Mouse (Mus musculus) embryonic facial prominence, embryonic 15.5 days (tissue): Measurements from ENCODE around the gene Cdc34. TPM values are rescaled to one million over a fixed set of nuclear protein-coding genes. Genes with fewer than 3 reads are reported as not detected.

Source experiments
- ATAC-seq: fragments of 200-750 bp; cut with Nextera tagmentation; 2 replicates; pipeline ENCODE4 v1.8.0; 2017; ENCODE audit warnings: low read depth, moderate TSS enrichment; ENCODE audit not compliant: insufficient number of reproducible peaks, low FRiP score, low TSS enrichment
- H3K27ac ChIP-seq: fragments of 300-500 bp; sonication (generic); replicated peaks from 2 replicates; pipeline ENCODE4 v1.5.1; 2015; ENCODE audit warnings: mild to moderate bottlenecking, inconsistent platforms
- H3K27me3 ChIP-seq: fragments of 300-500 bp; sonication (generic); 2 replicates; pipeline ENCODE4 v1.6.1; 2015; ENCODE audit warnings: inconsistent platforms
- H3K36me3 ChIP-seq: fragments of 300-500 bp; sonication (generic); 2 replicates; pipeline ENCODE4 v1.6.1; 2015; ENCODE audit warnings: mild to moderate bottlenecking, inconsistent platforms
- H3K4me1 ChIP-seq: fragments of 300-500 bp; sonication (generic); 2 replicates; pipeline ENCODE4 v1.6.1; 2015; ENCODE audit warnings: inconsistent platforms
- H3K4me2 ChIP-seq: fragments of 300-500 bp; sonication (generic); replicated peaks from 2 replicates; pipeline ENCODE4 v1.6.1; 2015; ENCODE audit warnings: mild to moderate bottlenecking, inconsistent platforms
- H3K4me3 ChIP-seq: fragments of 300-500 bp; sonication (generic); replicated peaks from 2 replicates; pipeline ENCODE4 v1.5.1; 2015; ENCODE audit warnings: mild to moderate bottlenecking, inconsistent platforms
- H3K9ac ChIP-seq: fragments of 300-500 bp; sonication (generic); 2 replicates; pipeline ENCODE4 v1.6.1; 2015; ENCODE audit warnings: inconsistent platforms
- H3K9me3 ChIP-seq: fragments of 300-500 bp; sonication (generic); replicated peaks from 2 replicates; pipeline ENCODE4 v1.6.1; 2016; ENCODE audit warnings: inconsistent platforms
- WGBS: fragments of 180-500 bp; shearing (Covaris S2); methylation state at CpG from one replicate; pipeline ENCODE4 v1.1.7; 2015; 5-methylcytosine and 5-hydroxymethylcytosine counted together
- polyA plus RNA-seq: library from polyadenylated mRNA; unstranded; fragments of >200 nt; fragmentation: Nextera tagmentation; extraction: Ambion mirVana; gene quantifications from 2 replicates; pipeline ENCODE4 v1.2.1, GENCODE M21; 2015

Gene Cdc34
- polyA plus RNA-seq, result 94.8 and 96.8 TPM in 2 replicates

DNA sequence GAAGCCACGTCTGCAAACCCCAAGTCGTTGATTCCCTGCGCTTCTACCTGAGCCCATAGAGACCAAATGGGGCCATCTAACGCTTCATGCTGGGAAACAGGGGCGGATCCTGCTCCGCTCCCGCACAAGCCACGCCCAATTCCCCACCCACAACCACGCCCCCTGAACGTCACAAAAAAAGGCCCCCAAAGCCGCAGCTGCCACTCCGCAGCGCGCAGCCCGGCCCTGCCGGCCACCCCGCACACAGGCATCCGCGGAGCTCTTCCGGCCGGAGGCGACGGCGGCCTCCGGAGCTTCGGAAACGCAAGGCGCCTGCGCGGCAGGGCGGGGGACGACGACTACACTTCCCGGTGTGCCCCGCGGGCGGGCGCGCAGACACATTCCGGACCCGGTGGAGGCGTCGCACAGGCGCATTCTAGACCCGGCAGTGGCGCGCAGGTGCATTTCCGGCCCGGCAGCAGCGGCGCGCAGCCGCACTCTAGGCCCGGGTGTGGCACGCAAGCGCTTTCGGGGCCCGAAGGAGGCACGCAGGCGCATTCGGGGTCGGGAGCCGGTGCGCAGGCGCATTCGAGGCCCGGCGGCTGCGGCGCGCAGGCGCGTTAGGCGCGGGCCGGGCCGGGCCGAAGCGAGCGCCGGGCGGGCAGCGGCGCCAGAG lies at the start of gene Cdc34:
TSS of gene Cdc34 (plus strand) at position 605 of the 655 bp plus-strand sequence.
- H3K4me3 ChIP-seq, result peak within 1 kb of the TSS; percentile 83
- H3K9me3 ChIP-seq, result no peaks in the 10 kb centered on the region
- H3K27me3 ChIP-seq, result no peaks in the 10 kb centered on the region
- peaks cover 21% of the 10 kb centered on the region for H3K4me1 ChIP-seq
- WGBS, result under 1% methylated on average over 84 of the region's 84 CpGs
- peaks cover 31% of the 10 kb centered on the region for H3K36me3 ChIP-seq
- peak; percentile 96 for ATAC-seq
- peak within 1 kb of the TSS; percentile 90 for H3K27ac ChIP-seq
- H3K4me2 ChIP-seq, result peak within 1 kb of the TSS; percentile 88
- H3K9ac ChIP-seq, result peak within 1 kb of the TSS; percentile 77

GRCm38 (mm10) chr10:79633006-79633777 lies 48.8 kb upstream of the Cdc34 start:
- no peak for ATAC-seq
- H3K4me3 ChIP-seq, result no peak overlapping the region
- no peaks in the 10 kb centered on the region for H3K36me3 ChIP-seq
- 0 out of 2 replicates have a peak, but pooled peaks cover 1% of the 10 kb centered on the region for H3K27me3 ChIP-seq
- WGBS, result 70% methylated on average over 17 of the region's 17 CpGs
- H3K9me3 ChIP-seq, result no peaks in the 10 kb centered on the region
- no peak overlapping the region for H3K4me2 ChIP-seq
- no peak overlapping the region for H3K9ac ChIP-seq
- H3K4me1 ChIP-seq, result peaks cover 17% of the 10 kb centered on the region
- no peak overlapping the region for H3K27ac ChIP-seq

GRCm38 (mm10) chr10:79636287-79636686 lies 45.7 kb upstream of the Cdc34 start:
- 80% methylated on average over 8 of the region's 8 CpGs for WGBS

DNA sequence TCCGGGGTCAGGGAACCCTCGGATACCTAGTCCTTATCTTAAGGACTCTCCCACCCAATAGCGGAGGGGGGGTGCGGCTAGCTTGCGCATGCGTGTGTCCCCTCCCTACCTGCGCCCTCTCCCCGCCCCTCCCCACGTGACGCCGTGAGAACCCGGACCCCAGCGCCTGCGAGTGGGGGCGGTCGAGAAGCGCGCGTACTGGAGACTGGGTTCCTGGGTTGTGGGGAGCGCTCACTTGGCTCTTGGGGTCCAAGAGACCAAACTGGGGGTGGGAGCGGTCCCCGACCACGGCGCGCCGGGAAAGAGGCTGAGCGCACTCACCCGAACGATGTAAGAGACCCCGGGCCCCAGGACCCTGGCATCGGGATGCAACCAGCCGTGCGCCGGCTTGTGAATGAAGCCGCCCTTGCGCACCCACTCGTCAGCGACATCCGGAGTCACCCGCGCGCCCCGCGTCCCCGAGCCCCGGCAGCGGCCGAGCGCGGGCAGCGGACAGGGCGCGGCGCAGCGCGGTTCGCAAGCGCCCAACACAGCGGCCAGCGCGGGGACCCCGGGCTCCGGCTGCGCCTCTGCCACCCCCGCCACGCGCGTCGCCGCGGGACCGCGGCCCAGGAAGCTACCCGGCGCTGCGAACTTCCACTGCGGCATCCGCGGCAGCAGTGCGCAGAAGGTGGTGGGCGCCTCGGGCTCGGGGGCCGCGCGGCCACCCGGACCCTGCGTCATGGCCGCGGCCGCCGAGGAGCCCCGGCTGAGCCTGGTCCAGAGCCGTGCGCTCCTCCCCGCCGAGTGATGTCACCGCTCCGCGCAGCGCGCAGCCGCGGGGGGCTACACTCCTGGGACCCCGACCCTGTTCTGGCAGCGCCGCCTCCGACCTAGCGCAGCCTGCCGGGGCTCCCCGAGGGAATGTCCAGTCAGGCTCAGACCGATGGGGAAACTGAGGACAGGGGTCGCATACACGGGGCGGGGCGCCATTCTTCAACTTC lies 44.6 kb upstream of the Cdc34 start, which contains the start of gene Shc2:
TSS of gene Shc2 (minus strand) at position 791 of the 983 bp plus-strand sequence.
- peak; percentile 72 for ATAC-seq
- peaks cover 14% of the 10 kb centered on the region; the same call in 1 of the 2 replicates for H3K27me3 ChIP-seq
- under 1% methylated on average over 101 of the region's 116 CpGs for WGBS
- no peaks in the 10 kb centered on the region for H3K36me3 ChIP-seq
- peak within 1 kb of the TSS; percentile 63 for H3K9ac ChIP-seq
- no peaks in the 10 kb centered on the region for H3K9me3 ChIP-seq
- H3K4me2 ChIP-seq, result peak within 1 kb of the TSS; percentile 93
- H3K27ac ChIP-seq, result peak within 1 kb of the TSS; percentile 51
- H3K4me3 ChIP-seq, result peak within 1 kb of the TSS; percentile 74
- peaks cover 31% of the 10 kb centered on the region for H3K4me1 ChIP-seq

More at GRCm38 (mm10) chr10:79636287-79636686, 45.7 kb upstream of the Cdc34 start:
- Histone ChIP-seq H3K27ac (no peak overlapping the region), H3K4me3 (peak overlapping the region; percentile 74; the same call in 1 of the 2 replicates), H3K36me3 (no peaks in the 10 kb centered on the region), H3K4me1 (peaks cover 31% of the 10 kb centered on the region), H3K27me3 (peaks cover 14% of the 10 kb centered on the region; the same call in 1 of the 2 replicates), H3K9me3 (no peaks in the 10 kb centered on the region), H3K9ac (no peak overlapping the region), H3K4me2 (peak overlapping the region; percentile 93; the same call in 1 of the 2 replicates)
- ATAC-seq, result no peak

DNA sequence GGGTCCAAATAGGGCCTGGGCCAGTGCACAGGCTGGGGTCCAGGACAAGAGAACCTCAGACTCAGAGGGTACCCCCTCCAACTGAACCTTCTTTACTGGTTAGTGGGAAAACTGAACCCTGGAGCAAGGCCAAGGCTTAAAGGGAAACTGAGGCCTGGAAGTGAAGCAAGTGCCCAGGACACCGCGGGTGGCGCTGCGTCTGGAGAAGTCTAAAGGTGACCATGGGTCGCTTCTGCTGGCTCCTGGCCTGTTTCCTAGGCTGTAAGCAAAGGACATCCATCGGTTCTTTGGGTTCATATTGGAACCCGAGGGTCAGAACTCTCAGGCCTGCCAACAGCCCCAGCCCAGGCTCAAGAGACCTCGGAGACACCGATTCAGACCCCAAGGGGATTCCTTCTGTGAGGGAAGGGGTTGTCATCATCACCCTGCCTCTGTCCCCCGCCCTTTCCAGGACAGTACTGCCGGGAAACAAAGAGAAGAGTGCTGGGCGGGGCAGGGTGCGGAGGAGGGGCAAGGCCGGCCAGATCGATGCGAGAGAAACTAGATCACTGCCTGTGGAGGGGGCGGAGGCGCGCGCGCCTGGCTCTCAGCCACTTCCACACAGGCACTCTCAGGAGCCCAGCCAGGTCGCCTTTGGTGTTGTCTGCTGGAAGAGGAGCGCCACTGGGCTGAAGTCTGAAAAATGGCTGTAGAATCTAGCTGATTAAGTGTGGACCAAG lies 43.4 kb upstream of the Cdc34 start:
- Histone ChIP-seq H3K9ac (no peak overlapping the region), H3K27ac (no peak overlapping the region), H3K9me3 (no peaks in the 10 kb centered on the region), H3K27me3 (peaks cover 14% of the 10 kb centered on the region; the same call in 1 of the 2 replicates), H3K4me1 (peaks cover 31% of the 10 kb centered on the region), H3K4me2 (peak overlapping the region; percentile 93), H3K36me3 (no peaks in the 10 kb centered on the region), H3K4me3 (peak overlapping the region; percentile 74)
- 7% methylated on average over 23 of the region's 23 CpGs for WGBS
- 0 out of 2 replicates have a peak, but pooled peaks have one; percentile 34 for ATAC-seq

DNA sequence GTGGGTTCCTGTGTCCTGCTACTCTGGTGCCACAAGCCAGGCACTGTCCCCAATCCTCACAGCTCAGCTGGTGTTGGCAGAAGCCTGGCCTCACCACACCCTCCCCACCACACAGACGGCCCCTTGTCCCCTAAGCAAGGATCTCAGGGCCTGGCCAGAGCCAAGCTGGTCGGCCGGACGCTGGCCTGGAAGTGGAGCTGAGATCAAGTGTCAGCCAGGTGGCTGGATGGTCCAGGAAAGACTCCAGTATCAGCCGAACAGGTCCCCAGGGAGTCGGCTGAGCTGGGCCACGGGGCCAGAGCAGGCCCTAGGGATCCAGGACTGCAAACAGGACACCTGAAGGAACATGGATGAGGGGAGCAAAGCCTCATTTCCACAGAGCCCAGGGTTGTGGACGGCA lies 36.3 kb upstream of the Cdc34 start, which contains the start of gene Odf3l2:
TSS of gene Odf3l2 (minus strand) at position 28 of the 400 bp plus-strand sequence.
- H3K9ac ChIP-seq, result no peak within 1 kb of the TSS
- H3K27ac ChIP-seq, result no peak within 1 kb of the TSS
- H3K9me3 ChIP-seq, result no peaks in the 10 kb centered on the region
- WGBS, result 55% methylated on average over 8 of the region's 8 CpGs
- H3K4me1 ChIP-seq, result no peaks in the 10 kb centered on the region
- H3K27me3 ChIP-seq, result no peaks in the 10 kb centered on the region
- H3K4me3 ChIP-seq, result no peak within 1 kb of the TSS
- no peak for ATAC-seq
- no peaks in the 10 kb centered on the region for H3K36me3 ChIP-seq
- H3K4me2 ChIP-seq, result no peak within 1 kb of the TSS

DNA sequence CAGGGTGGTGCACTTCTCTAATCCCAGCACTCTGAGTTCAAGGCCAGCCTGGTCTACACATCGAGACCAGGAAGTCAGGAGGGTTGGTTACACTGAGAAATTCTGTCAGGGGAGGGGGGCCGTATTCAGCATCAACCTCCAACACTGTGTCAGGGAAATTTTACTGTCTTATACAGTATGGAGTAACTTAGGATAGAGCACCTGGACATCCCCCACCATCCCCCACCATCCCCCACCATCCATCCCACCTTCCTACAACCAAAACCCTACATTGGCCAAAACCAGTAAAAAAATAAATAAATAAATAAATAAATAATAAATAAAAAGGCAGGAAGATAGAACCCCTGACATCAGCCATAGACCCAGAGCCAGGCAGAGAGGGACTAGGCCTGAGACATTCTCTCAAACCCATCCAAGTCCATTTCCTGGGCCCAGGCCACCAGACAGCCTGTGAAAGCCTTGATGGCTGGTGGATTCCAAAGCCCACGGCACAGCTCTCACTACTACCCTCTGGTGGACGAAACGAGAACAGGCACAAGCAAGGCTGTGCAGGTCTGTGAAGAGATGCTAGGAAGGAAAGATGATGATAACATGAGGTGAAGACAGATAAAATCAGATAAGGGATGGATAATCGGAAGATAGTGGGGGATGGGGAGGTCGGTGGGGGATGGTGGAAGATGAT lies 32.8 kb upstream of the Cdc34 start:
- Histone ChIP-seq H3K27me3 (0 out of 2 replicates have a peak, but pooled peaks cover 2% of the 10 kb centered on the region), H3K36me3 (no peaks in the 10 kb centered on the region), H3K4me2 (no peak overlapping the region), H3K4me1 (no peaks in the 10 kb centered on the region), H3K4me3 (no peak overlapping the region), H3K9me3 (no peaks in the 10 kb centered on the region), H3K9ac (no peak overlapping the region), H3K27ac (no peak overlapping the region)
- 27% methylated on average over 7 of the region's 7 CpGs for whole genome bisulfite sequencing
- ATAC-seq, result no peak

- H3K4me1 ChIP-seq, result no peaks in the 10 kb centered on the region
- no peak overlapping the region for H3K4me3 ChIP-seq
- no peak overlapping the region for H3K4me2 ChIP-seq
- no peak for ATAC-seq
- no peaks in the 10 kb centered on the region for H3K9me3 ChIP-seq
- no peaks in the 10 kb centered on the region for H3K36me3 ChIP-seq
- H3K27me3 ChIP-seq, result 0 out of 2 replicates have a peak, but pooled peaks cover 2% of the 10 kb centered on the region
- WGBS, result 62% methylated on average over 7 of the region's 7 CpGs
- H3K9ac ChIP-seq, result no peak overlapping the region
- H3K27ac ChIP-seq, result no peak overlapping the region
Measured at GRCm38 (mm10) chr10:79652789-79653188, 29.2 kb upstream of the Cdc34 start.

GRCm38 (mm10) chr10:79654946-79655395 lies 27.0 kb upstream of the Cdc34 start:
- Histone ChIP-seq H3K27ac (no peak overlapping the region), H3K9me3 (no peaks in the 10 kb centered on the region), H3K27me3 (0 out of 2 replicates have a peak, but pooled peaks cover 2% of the 10 kb centered on the region), H3K4me2 (no peak overlapping the region), H3K4me3 (no peak overlapping the region), H3K4me1 (no peaks in the 10 kb centered on the region), H3K9ac (no peak overlapping the region), H3K36me3 (no peaks in the 10 kb centered on the region)
- 28% methylated on average over 1 of the region's 1 CpGs for WGBS
- no peak for ATAC-seq
